Comparison of ENCODE assay signal across 23 mouse cellular contexts in genomic region chr10:69324816-69325215, GRCm38 (mm10). TPM values are rescaled to one million over a fixed set of nuclear protein-coding genes. Genes with fewer than 3 reads are reported as not detected.
A peak's percentile ranks its signal among the peaks of the same experiment; 100 is the strongest.
DNase-seq lines count a peak whose midpoint lies in the region; TF ChIP-seq lines count a peak whose summit lies in the region.
"Had no signal": no experiment of that assay in that cellular context is flagged by ENCODE, and none has a peak within 500 bp of the region (broad histone marks: within the 10 kb centered on the region; RNA-seq: fewer than 3 reads in every experiment).

No protein-coding gene starts in this region.

- DNase-seq in testis, postnatal 14 days (ENCODE audit: low spot score): no peak
- no peak for DNase-seq in ES-E14 (ENCODE audit: low read depth, low spot score)
- peak; percentile 70 for DNase-seq in ZHBTc4 (ENCODE audit: low read depth, low spot score)
- DNase-seq in kidney, postnatal 4 days: no peak
- DNase-seq in spleen, postnatal 10 days (ENCODE audit: low spot score in 2 of 2): no peak
- no peak for DNase-seq in kidney, postnatal 25 days
- DNase-seq: adrenal gland, adult 2 months; adrenal gland, postnatal 10 days; adrenal gland, postnatal 25 days; cerebellum, adult 11 months; cerebellum, adult 18-20 months; cerebellum, adult 8-10 months; cerebellum, adult 9-11 months; cerebellum, postnatal 14 days; cerebellum, postnatal 36 days; embryo, embryonic 11 days had no signal

- H3K27ac ChIP-seq in testis, adult 2 months (ENCODE audit: control insufficient read depth, insufficient read depth, low read depth, low read length): no peak overlapping the region
- H3K27ac ChIP-seq in ES-Bruce4 (ENCODE audit: insufficient read depth, low read length) (peak overlapping the region; percentile 36), ES-E14 (ENCODE audit: insufficient read depth, low read depth, low read length, poor library complexity, severe bottlenecking) (peak overlapping the region; percentile 77)
- H3K27ac ChIP-seq: embryonic facial prominence, embryonic 13.5 days; embryonic facial prominence, embryonic 15.5 days; forebrain, embryonic 10.5 days; forebrain, embryonic 12.5 days had no signal

- no peaks in the 10 kb centered on the region for H3K36me3 ChIP-seq in testis, adult 2 months (ENCODE audit: control insufficient read depth, insufficient read depth, low read length)
- no peaks in the 10 kb centered on the region for H3K36me3 ChIP-seq in ES-Bruce4 (ENCODE audit: control insufficient read depth, insufficient read depth, low read length, poor library complexity, severe bottlenecking)
- H3K36me3 ChIP-seq in ES-E14 (ENCODE audit: control insufficient read depth, insufficient read depth, low read length, poor library complexity, severe bottlenecking): no peaks in the 10 kb centered on the region
- H3K36me3 ChIP-seq: embryonic facial prominence, embryonic 13.5 days; embryonic facial prominence, embryonic 15.5 days; forebrain, embryonic 10.5 days; forebrain, embryonic 12.5 days had no signal

- H3K9ac ChIP-seq in ES-Bruce4 (ENCODE audit: low read depth, poor library complexity, severe bottlenecking) (no peak overlapping the region), ES-E14 (ENCODE audit: insufficient read depth, low read depth, low read length, poor library complexity, severe bottlenecking) (no peak overlapping the region)
- H3K9ac ChIP-seq: embryonic facial prominence, embryonic 13.5 days; embryonic facial prominence, embryonic 15.5 days; forebrain, embryonic 12.5 days had no signal

- no peak for TF ChIP-seq CTCF in testis, adult 2 months (IDR thresholded peaks at IDR 0.05; ENCODE audit: control insufficient read depth, insufficient read depth, insufficient replicate concordance, low read depth, low read length)
- no peak for TF ChIP-seq CTCF in ES-Bruce4 (IDR thresholded peaks at IDR 0.05; ENCODE audit: low read depth, low read length)

- no peaks in the 10 kb centered on the region for H3K27me3 ChIP-seq in testis, adult 2 months (ENCODE audit: control insufficient read depth, insufficient read depth, low read length)
- H3K27me3 ChIP-seq in ES-Bruce4 (ENCODE audit: control insufficient read depth, insufficient read depth, low read length, poor library complexity, severe bottlenecking): no peaks in the 10 kb centered on the region
- H3K27me3 ChIP-seq: embryonic facial prominence, embryonic 13.5 days; embryonic facial prominence, embryonic 15.5 days; forebrain, embryonic 12.5 days had no signal

- peak overlapping the region; percentile 1; the same call in 1 of the 2 replicates for H3K4me3 ChIP-seq in testis, adult 2 months (ENCODE audit: control insufficient read depth, low read depth, low read length)
- peak overlapping the region; percentile 13; the same call in 1 of the 2 replicates for H3K4me3 ChIP-seq in ES-Bruce4 (ENCODE audit: low read depth, low read length)
- peak overlapping the region in 1 of 2 experiments; percentile 1; a peak in 1 of 4 replicates for H3K4me3 ChIP-seq in ES-E14 (ENCODE audit: insufficient read depth in 1 of 2, low read depth in 1 of 2, low read length in 2 of 2, poor library complexity in 1 of 2, severe bottlenecking in 1 of 2)
- H3K4me3 ChIP-seq: embryonic facial prominence, embryonic 13.5 days; embryonic facial prominence, embryonic 15.5 days; erythroblast, embryonic 14.5 days; forebrain, embryonic 10.5 days; forebrain, embryonic 12.5 days had no signal

- no peak for TF ChIP-seq EP300 in ES-Bruce4 (IDR thresholded peaks at IDR 0.05; ENCODE audit: insufficient read depth, low read depth, low read length)

- in situ Hi-C loops in ES-E14 (cut with MboI; ENCODE audit: low sequenced_read_pairs in 2 of 2, unreplicated experiment in 2 of 2): loop anchor here in 1 of 2 experiments (25.0 kb wide), 1 partner anchor 413 kb away; no protein-coding TSS in a partner anchor

- H3K9me3 ChIP-seq in ES-Bruce4 (replicated peaks; ENCODE audit: control insufficient read depth, insufficient read depth, low read length, poor library complexity, severe bottlenecking): no peaks in the 10 kb centered on the region
- H3K9me3 ChIP-seq in ES-E14 (ENCODE audit: control insufficient read depth, insufficient read depth, low read depth, low read length): no peaks in the 10 kb centered on the region
- H3K9me3 ChIP-seq: embryonic facial prominence, embryonic 13.5 days; embryonic facial prominence, embryonic 15.5 days; forebrain, embryonic 10.5 days had no signal

- TF ChIP-seq POLR2A in testis, adult 2 months (IDR thresholded peaks at IDR 0.05; ENCODE audit: control insufficient read depth, low read depth, low read length): no peak
- no peak for TF ChIP-seq POLR2A in ES-Bruce4 (IDR thresholded peaks at IDR 0.05; ENCODE audit: insufficient read depth, low read length)

- H3K4me1 ChIP-seq in testis, adult 2 months (ENCODE audit: control insufficient read depth, insufficient read depth, low read length): peaks cover 21% of the 10 kb centered on the region
- H3K4me1 ChIP-seq in ES-Bruce4 (ENCODE audit: control insufficient read depth, insufficient read depth, low read length) (no peaks in the 10 kb centered on the region), ES-E14 (ENCODE audit: control insufficient read depth in 2 of 2, insufficient read depth in 2 of 2, low read length in 2 of 2, poor library complexity in 1 of 2) (peaks cover 5 to 11% of the 10 kb centered on the region in 2 experiments)
- H3K4me1 ChIP-seq: forebrain, embryonic 10.5 days had no signal

TF ChIP-seq in ES-E14, 5 proteins besides CTCF, POLR2A, EP300 and RAD21:
- TF ChIP-seq ZC3H11A (IDR thresholded peaks at IDR 0.05; ENCODE audit: borderline replicate concordance, low read depth, low read length) (no peak), ZNF384 (IDR thresholded peaks at IDR 0.05; ENCODE audit: low read depth, low read length) (no peak), MAFK (IDR thresholded peaks at IDR 0.05; ENCODE audit: insufficient read depth, low read depth, low read length) (no peak), HCFC1 (IDR thresholded peaks at IDR 0.05; ENCODE audit: borderline replicate concordance, insufficient read depth, low read length) (no peak), CHD2 (IDR thresholded peaks at IDR 0.05; ENCODE audit: low read depth, low read length) (no peak)

RNA-seq across cellular contexts. Expression of gene Cdk1, which starts 27.9 kb away (rescaled TPM):
- 49.2 and 49.5 TPM in 2 replicates for polyA plus RNA-seq in testis, adult 2 months (2012; rRNA removed)
- 402 and 415 TPM in 2 replicates for polyA plus RNA-seq in ES-Bruce4 (2011; ENCODE audit: insufficient read depth, insufficient read length, low read depth, missing spikeins)
- 191 and 351 TPM in 2 replicates for total RNA-seq in ES-E14 (2012; rRNA removed)
